Mouse (Mus musculus) thymus, adult 2 months (tissue): ENCODE data around the gene Kcnk2.

ENCODE experiments used
- CTCF ChIP-seq: fragments of 200-500 bp; IDR thresholded peaks from 2 replicates; pipeline ENCODE4 v1.5.1; 2012; ENCODE audit warnings: mild to moderate bottlenecking, control low read depth, low read length, moderate library complexity, borderline replicate concordance; ENCODE audit not compliant: control insufficient read depth, poor library complexity, insufficient read depth; ENCODE audit errors: extremely low read depth
- POLR2A ChIP-seq: fragments of 200-500 bp; IDR thresholded peaks from 2 replicates; pipeline ENCODE4 v1.6.1; 2012; ENCODE audit warnings: mild to moderate bottlenecking, low read length, control low read depth, moderate library complexity; ENCODE audit not compliant: control insufficient read depth, poor library complexity, insufficient read depth; ENCODE audit errors: extremely low read depth

DNA sequence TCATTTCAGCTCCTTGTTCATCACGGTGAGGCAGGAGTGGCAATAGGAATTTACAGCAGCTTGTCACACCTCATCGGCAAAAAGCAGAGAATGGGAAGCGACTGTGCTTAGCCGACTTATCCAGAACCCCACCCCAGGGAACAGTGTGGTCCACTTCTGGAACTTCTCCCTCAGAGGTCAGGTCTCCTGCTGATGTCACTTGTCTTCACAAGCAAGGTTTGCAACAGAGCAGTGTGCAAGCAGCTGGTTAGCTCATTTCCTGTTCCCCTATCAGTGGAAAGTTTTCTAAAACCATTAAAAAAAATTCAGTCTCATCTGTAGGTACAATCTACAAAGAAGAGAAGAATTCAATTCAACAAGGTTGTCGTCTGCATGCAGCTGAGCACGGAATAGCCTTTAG is 236.9 kb downstream of the Kcnk2 start:
- TF ChIP-seq CTCF (no peak), POLR2A (no peak)
